Mouse (Mus musculus) ES-E14 (cell line): ENCODE data around the gene Ttll13.

ENCODE experiments used
- CHD2 ChIP-seq: IDR thresholded peaks from 2 replicates; pipeline ENCODE4 v1.6.1; 2014; ENCODE audit warnings: mild to moderate bottlenecking, low read depth, low read length, inconsistent platforms
- HCFC1 ChIP-seq: IDR thresholded peaks from 2 replicates; pipeline ENCODE4 v1.6.1; 2012; ENCODE audit warnings: low read length, inconsistent platforms, borderline replicate concordance; ENCODE audit not compliant: insufficient read depth
- MAFK ChIP-seq: IDR thresholded peaks from 2 replicates; pipeline ENCODE4 v1.6.1; 2014; ENCODE audit warnings: mild to moderate bottlenecking, low read depth, low read length, inconsistent platforms; ENCODE audit not compliant: insufficient read depth
- ZC3H11A ChIP-seq: IDR thresholded peaks from 2 replicates; pipeline ENCODE4 v1.6.1; 2012; ENCODE audit warnings: low read depth, mild to moderate bottlenecking, inconsistent platforms, low read length, borderline replicate concordance
- ZNF384 ChIP-seq: IDR thresholded peaks from 2 replicates; pipeline ENCODE4 v1.6.1; 2012; ENCODE audit warnings: low read depth, low read length, inconsistent platforms

GRCm38 (mm10) chr7:80269751-80270255 lies 23.6 kb downstream of the Ttll13 start:
- no peak for TF ChIP-seq MAFK
- no peak for TF ChIP-seq CHD2
- TF ChIP-seq HCFC1, result no peak
- TF ChIP-seq ZNF384, result no peak
- no peak for TF ChIP-seq ZC3H11A
